ENCODE assay signal across 15 mouse cellular contexts in the genomic region with DNA sequence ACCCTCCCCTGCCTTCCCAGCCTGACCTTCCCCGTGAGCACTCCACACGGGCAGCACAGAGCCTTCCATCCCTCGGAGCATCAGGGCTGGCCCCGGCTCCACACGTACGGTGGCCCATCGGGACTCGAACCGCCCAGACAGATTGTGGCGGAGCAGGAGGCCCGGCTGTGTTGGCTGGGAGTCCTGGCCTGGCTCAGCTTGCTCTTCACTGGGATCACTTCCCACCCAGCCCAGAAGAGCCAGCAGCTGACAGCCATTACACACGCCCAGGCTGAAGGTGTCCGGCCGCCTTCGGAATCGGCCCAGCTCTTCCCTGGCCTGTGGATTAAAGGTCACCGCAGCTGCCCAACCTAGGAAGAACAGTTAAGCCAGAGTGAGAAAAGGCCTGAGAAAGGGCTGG. TPM values are rescaled to one million over a fixed set of nuclear protein-coding genes. Genes with fewer than 3 reads are reported as not detected.
DNase-seq lines count a peak whose midpoint lies in the region; ATAC-seq and TF ChIP-seq lines count a peak whose summit lies in the region.
"Had no signal": no experiment of that assay in that cellular context is flagged by ENCODE, and none has a peak within 500 bp of the region (broad histone marks: within the 10 kb centered on the region; RNA-seq: fewer than 3 reads in every experiment).

No protein-coding gene starts in this region.

- no peak overlapping the region for H3K9ac ChIP-seq in midbrain, embryonic 11.5 days (ENCODE audit: low read length)
- no peak overlapping the region for H3K9ac ChIP-seq in midbrain, postnatal 0 days (replicated peaks; ENCODE audit: low read length, poor library complexity, severe bottlenecking)
- H3K9ac ChIP-seq: forebrain, embryonic 13.5 days; heart, embryonic 15.5 days; hindbrain, embryonic 14.5 days; lung, embryonic 15.5 days; midbrain, embryonic 13.5 days had no signal

- H3K4me1 ChIP-seq in midbrain, embryonic 11.5 days (ENCODE audit: control insufficient read depth, insufficient read depth, low read length) = no peaks in the 10 kb centered on the region
- H3K4me1 ChIP-seq in midbrain, postnatal 0 days (ENCODE audit: insufficient read depth, low read length) = no peaks in the 10 kb centered on the region
- H3K4me1 ChIP-seq: forebrain, embryonic 13.5 days; heart, embryonic 15.5 days; lung, embryonic 15.5 days; midbrain, embryonic 13.5 days had no signal

- intact Hi-C loops in heart, postnatal 25 days (cut with DNase I) = no loop called here

- peaks cover 38% of the 10 kb centered on the region for H3K36me3 ChIP-seq in midbrain, embryonic 11.5 days (ENCODE audit: control insufficient read depth, insufficient read depth, low read length)
- H3K36me3 ChIP-seq in midbrain, postnatal 0 days (ENCODE audit: insufficient read depth, low read length) = peaks cover 52% of the 10 kb centered on the region

- H3K27me3 ChIP-seq in midbrain, embryonic 11.5 days (ENCODE audit: control insufficient read depth, insufficient read depth, low read length) = no peaks in the 10 kb centered on the region
- H3K27me3 ChIP-seq in midbrain, postnatal 0 days (ENCODE audit: insufficient read depth, low read length) = no peaks in the 10 kb centered on the region
- H3K27me3 ChIP-seq: forebrain, embryonic 13.5 days; heart, embryonic 15.5 days; lung, embryonic 15.5 days; midbrain, embryonic 13.5 days had no signal

- no peak overlapping the region for H3K4me2 ChIP-seq in midbrain, embryonic 11.5 days
- no peak overlapping the region for H3K4me2 ChIP-seq in midbrain, postnatal 0 days (ENCODE audit: low read depth, low read length, poor library complexity, severe bottlenecking)
- H3K4me2 ChIP-seq: forebrain, embryonic 13.5 days; heart, embryonic 15.5 days; hindbrain, embryonic 14.5 days; lung, embryonic 15.5 days; midbrain, embryonic 13.5 days had no signal

- H3K9me3 ChIP-seq in midbrain, embryonic 11.5 days (ENCODE audit: control insufficient read depth, low read length) = no peaks in the 10 kb centered on the region
- no peaks in the 10 kb centered on the region for H3K9me3 ChIP-seq in midbrain, postnatal 0 days (ENCODE audit: low read length)
- H3K9me3 ChIP-seq: forebrain, embryonic 13.5 days; heart, embryonic 15.5 days; lung, embryonic 15.5 days; midbrain, embryonic 13.5 days had no signal

- H3K4me3 ChIP-seq in midbrain, embryonic 11.5 days (ENCODE audit: low read depth, low read length) = no peak overlapping the region
- no peak overlapping the region for H3K4me3 ChIP-seq in midbrain, postnatal 0 days (ENCODE audit: low read depth, low read length)
- H3K4me3 ChIP-seq: forebrain, embryonic 13.5 days; heart, embryonic 15.5 days; lung, embryonic 15.5 days; midbrain, embryonic 13.5 days had no signal

- DNase-seq in adrenal gland, postnatal 10 days = peak; percentile 52
- no peak for DNase-seq in adrenal gland, adult 8-10 months
- peak; percentile 19 for DNase-seq in midbrain, embryonic 11.5 days (ENCODE audit: low spot score, missing footprints)
- no peak for DNase-seq in midbrain, postnatal 0 days (ENCODE audit: low spot score)
- peak; percentile 72 to 82 for DNase-seq in cerebellum, postnatal 36 days
- peak; percentile 33 for DNase-seq in lung, postnatal 36 days
- no peak for DNase-seq in layer of hippocampus, adult 9-10 months (ENCODE audit: low spot score)
- no peak for DNase-seq in heart, postnatal 25 days (ENCODE audit: low spot score)
- DNase-seq: kidney, adult 18-20 months; thymus, postnatal 25 days had no signal

- no peak overlapping the region for H3K27ac ChIP-seq in midbrain, embryonic 11.5 days (ENCODE audit: low read depth, low read length)
- H3K27ac ChIP-seq in midbrain, postnatal 0 days (ENCODE audit: low read depth, low read length) = no peak overlapping the region
- H3K27ac ChIP-seq: forebrain, embryonic 13.5 days; heart, embryonic 15.5 days; hindbrain, embryonic 14.5 days; lung, embryonic 15.5 days; midbrain, embryonic 13.5 days had no signal

- TF ChIP-seq CTCF in midbrain, postnatal 0 days (IDR thresholded peaks at IDR 0.05) = no peak

- WGBS in midbrain, embryonic 11.5 days = 98% methylated on average over 17 of the region's 17 CpGs
- 91% methylated on average over 17 of the region's 17 CpGs for WGBS in midbrain, postnatal 0 days

- ATAC-seq in midbrain, embryonic 11.5 days (ENCODE audit: low FRiP score) = no peak
- ATAC-seq in midbrain, postnatal 0 days (ENCODE audit: low FRiP score) = no peak
- ATAC-seq: forebrain, embryonic 13.5 days; midbrain, embryonic 13.5 days had no signal

RNA-seq across cellular contexts. Expression of a gene that starts 13.4 kb away (rescaled TPM):
- total RNA-seq in adrenal gland, postnatal 10 days (2021) = 10 to 100 TPM; 20.4 to 24.7 TPM
- 10 to 100 TPM; 21.0 to 27.9 (median 23.6) TPM for total RNA-seq in adrenal gland, adult 8-10 months (2022)
- polyA plus RNA-seq in midbrain, embryonic 11.5 days (2014; fragmentation: Nextera tagmentation; extraction: Ambion mirVana) = 54.5 and 55.3 TPM in 2 replicates
- total RNA-seq in midbrain, postnatal 0 days (2014; rRNA removed) = 12.0 and 25.0 TPM in 2 replicates
- polyA plus RNA-seq in midbrain, postnatal 0 days (2015; fragmentation: Nextera tagmentation; extraction: Ambion mirVana) = 18.9 and 20.2 TPM in 2 replicates
- total RNA-seq in heart, postnatal 25 days (2021) = 10 to 100 TPM; 80.3 to 89.1 TPM

RNA-seq across cellular contexts. Expression of a gene that starts 19.9 kb away (rescaled TPM):
- 10 to 100 TPM; 23.8 to 32.9 TPM for total RNA-seq in adrenal gland, postnatal 10 days (2021)
- 10 to 100 TPM; 33.9 to 48.4 (median 40.5) TPM for total RNA-seq in adrenal gland, adult 8-10 months (2022)
- 31.2 and 33.0 TPM in 2 replicates for polyA plus RNA-seq in midbrain, embryonic 11.5 days (2014; fragmentation: Nextera tagmentation; extraction: Ambion mirVana)
- total RNA-seq in midbrain, postnatal 0 days (2014; rRNA removed) = 28.3 and 28.7 TPM in 2 replicates
- polyA plus RNA-seq in midbrain, postnatal 0 days (2015; fragmentation: Nextera tagmentation; extraction: Ambion mirVana) = 13.9 and 14.1 TPM in 2 replicates
- 1 to 10 TPM; 5.6 to 6.8 TPM for total RNA-seq in heart, postnatal 25 days (2021)

RNA-seq across cellular contexts. Expression of a gene that starts 20.4 kb away (rescaled TPM):
- total RNA-seq in adrenal gland, postnatal 10 days (2021) = 10 to 100 TPM; 28.5 to 32.9 TPM
- 10 to 100 TPM; 14.7 to 35.0 (median 28.1) TPM for total RNA-seq in adrenal gland, adult 8-10 months (2022)
- 1.1 and 1.2 TPM in 2 replicates for polyA plus RNA-seq in midbrain, embryonic 11.5 days (2014; fragmentation: Nextera tagmentation; extraction: Ambion mirVana)
- 0.93 and 1.4 TPM in 2 replicates for total RNA-seq in midbrain, postnatal 0 days (2014; rRNA removed)
- 1.5 and 2.0 TPM in 2 replicates for polyA plus RNA-seq in midbrain, postnatal 0 days (2015; fragmentation: Nextera tagmentation; extraction: Ambion mirVana)
- 1 to 10 TPM; 6.4 to 7.4 TPM for total RNA-seq in heart, postnatal 25 days (2021)

RNA-seq across cellular contexts. Expression of a gene that starts 27.4 kb away (rescaled TPM):
- 10 to 100 TPM; 25.3 to 30.0 TPM for total RNA-seq in adrenal gland, postnatal 10 days (2021)
- total RNA-seq in adrenal gland, adult 8-10 months (2022) = 10 to 100 TPM; 30.7 to 46.1 (median 39.2) TPM
- 54.6 and 54.8 TPM in 2 replicates for polyA plus RNA-seq in midbrain, embryonic 11.5 days (2014; fragmentation: Nextera tagmentation; extraction: Ambion mirVana)
- total RNA-seq in midbrain, postnatal 0 days (2014; rRNA removed) = 60.0 and 67.7 TPM in 2 replicates
- polyA plus RNA-seq in midbrain, postnatal 0 days (2015; fragmentation: Nextera tagmentation; extraction: Ambion mirVana) = 46.8 and 53.4 TPM in 2 replicates
- 10 to 100 TPM; 11.5 to 13.7 TPM for total RNA-seq in heart, postnatal 25 days (2021)

RNA-seq across cellular contexts. Expression of a gene that starts 31.1 kb away (rescaled TPM):
- total RNA-seq in adrenal gland, postnatal 10 days (2021) = 10 to 100 TPM; 25.4 to 35.9 TPM
- total RNA-seq in adrenal gland, adult 8-10 months (2022) = 10 to 100 TPM; 15.5 to 32.7 (median 24.5) TPM
- 3.7 and 4.2 TPM in 2 replicates for polyA plus RNA-seq in midbrain, embryonic 11.5 days (2014; fragmentation: Nextera tagmentation; extraction: Ambion mirVana)
- total RNA-seq in midbrain, postnatal 0 days (2014; rRNA removed) = 23.3 and 50.8 TPM in 2 replicates
- polyA plus RNA-seq in midbrain, postnatal 0 days (2015; fragmentation: Nextera tagmentation; extraction: Ambion mirVana) = 27.6 and 34.3 TPM in 2 replicates
- 10 to 100 TPM; 28.1 to 32.4 TPM for total RNA-seq in heart, postnatal 25 days (2021)

Comparison
In these comparisons a context has a peak if more than half of its experiments do, and no peak if none do; other contexts are left out.
1. DNase-seq: peak in adrenal gland, postnatal 10 days (single experiment), midbrain, embryonic 11.5 days (single experiment), cerebellum, postnatal 36 days (2 of 2) and lung, postnatal 36 days (single experiment); none in adrenal gland, adult 8-10 months (single experiment), midbrain, postnatal 0 days (single experiment), layer of hippocampus, adult 9-10 months (single experiment) and heart, postnatal 25 days (single experiment).